Mouse (Mus musculus) MEL (cell line): ENCODE measurements at regions not wholly inside any gene's neighbourhood (a gene's known extent, or its start where the extent isn't known, plus 50 kb on each side); places are given as distances from the start of the nearest gene placed in this dataset.

Source experiments
- CTCF ChIP-seq, 3 experiments: IDR thresholded peaks in 2 of 3; conservative IDR thresholded peaks in 1 of 3; 2 replicates each; pipeline ENCODE4 v1.5.1; 2011 to 2012; ENCODE audit warnings: low read length in 3 of 3, low read depth in 2 of 3, mild to moderate bottlenecking in 2 of 3, improper control_type of control experiment in 1 of 3, inconsistent platforms in 1 of 3, mixed read lengths in 1 of 3, moderate library complexity in 1 of 3; ENCODE audit not compliant: control insufficient read depth in 1 of 3, insufficient read depth in 1 of 3, poor library complexity in 1 of 3, severe bottlenecking in 1 of 3
- ELF1 ChIP-seq: IDR thresholded peaks from 2 replicates; pipeline ENCODE4 v1.6.1; 2014; ENCODE audit warnings: low read depth, mild to moderate bottlenecking, inconsistent platforms, low read length, improper control_type of control experiment, moderate library complexity
- HCFC1 ChIP-seq: IDR thresholded peaks from 2 replicates; pipeline ENCODE4 v1.6.1; 2012; ENCODE audit warnings: low read depth, mild to moderate bottlenecking, inconsistent platforms, low read length, improper control_type of control experiment, moderate library complexity
- POLR2A ChIP-seq, 2 experiments: IDR thresholded peaks; 2 replicates each; pipeline ENCODE4 v1.6.1; 2011 to 2012; ENCODE audit warnings: low read length in 2 of 2, mild to moderate bottlenecking in 2 of 2, control low read depth in 1 of 2, improper control_type of control experiment in 1 of 2, low read depth in 1 of 2, moderate library complexity in 1 of 2; ENCODE audit not compliant: control insufficient read depth in 1 of 2, insufficient read depth in 1 of 2, poor library complexity in 1 of 2
- RAD21 ChIP-seq: IDR thresholded peaks from 2 replicates; pipeline ENCODE4 v1.6.1; 2011; ENCODE audit warnings: mild to moderate bottlenecking, low read depth, low read length, improper control_type of control experiment
- SMC3 ChIP-seq: IDR thresholded peaks from 2 replicates; pipeline ENCODE4 v1.6.1; 2011; ENCODE audit warnings: low read depth, low read length, improper control_type of control experiment
- TAL1 ChIP-seq: IDR thresholded peaks from 2 replicates; pipeline ENCODE4 v1.6.1; 2012; ENCODE audit warnings: mild to moderate bottlenecking, inconsistent platforms, low read length, moderate library complexity, mixed read lengths
- USF1 ChIP-seq: IDR thresholded peaks from 2 replicates; pipeline ENCODE4 v1.6.1; 2014; ENCODE audit warnings: low read depth, mild to moderate bottlenecking, inconsistent platforms, low read length, improper control_type of control experiment, moderate library complexity
- ZNF384 ChIP-seq: IDR thresholded peaks from 2 replicates; pipeline ENCODE4 v1.6.1; 2012; ENCODE audit warnings: low read depth, mild to moderate bottlenecking, inconsistent platforms, low read length, improper control_type of control experiment

DNA sequence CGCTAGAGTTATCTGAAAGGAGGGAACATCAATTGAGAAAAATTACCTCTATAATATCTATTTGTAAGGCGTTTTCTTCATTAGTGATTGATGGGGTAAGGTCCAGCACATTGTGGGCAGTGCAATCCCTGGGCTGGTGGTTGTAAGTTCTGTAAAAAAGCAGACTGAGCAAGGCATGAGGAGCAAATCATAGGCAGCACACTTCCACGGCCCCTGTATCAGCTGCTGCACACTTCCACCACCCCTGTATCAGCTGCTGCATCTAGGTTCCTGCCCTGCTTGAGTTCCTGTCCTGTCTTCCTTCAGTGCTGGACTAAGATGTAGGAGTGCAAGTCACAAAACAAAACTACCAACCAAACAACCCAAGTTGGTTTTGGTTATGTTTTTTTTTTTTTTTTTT, 1230.2 kb downstream of the Ntrk3 start:
- no peak for TF ChIP-seq SMC3
- no peak for TF ChIP-seq CTCF (IDR thresholded peaks at IDR 0.05 in 2 of 3, conservative IDR thresholded peaks at IDR 0.05 in 1 of 3; ENCODE audit: control insufficient read depth in 1 of 3, insufficient read depth in 1 of 3, low read depth in 2 of 3, low read length in 3 of 3, poor library complexity in 1 of 3, severe bottlenecking in 1 of 3)
- no peak for TF ChIP-seq POLR2A (IDR thresholded peaks at IDR 0.05; ENCODE audit: control insufficient read depth in 1 of 2, insufficient read depth in 1 of 2, low read depth in 1 of 2, low read length in 2 of 2, poor library complexity in 1 of 2)
- no peak for TF ChIP-seq USF1
- no peak for TF ChIP-seq HCFC1
- TF ChIP-seq ELF1, result no peak
- no peak for TF ChIP-seq RAD21
- TF ChIP-seq ZNF384, result no peak
- TF ChIP-seq TAL1, result no peak
